Mouse (Mus musculus) E14TG2a.4 (cell line): ENCODE results near the gene Hydin.

ENCODE experiments used
- CTCF ChIP-seq: conservative IDR thresholded peaks from 2 replicates; pipeline ENCODE4 v1.5.1; 2014; ENCODE audit warnings: low read length
- NANOG ChIP-seq: IDR thresholded peaks from 2 replicates; pipeline ENCODE4 v1.6.1; 2014; ENCODE audit warnings: borderline replicate concordance, low read length, mixed read lengths

DNA sequence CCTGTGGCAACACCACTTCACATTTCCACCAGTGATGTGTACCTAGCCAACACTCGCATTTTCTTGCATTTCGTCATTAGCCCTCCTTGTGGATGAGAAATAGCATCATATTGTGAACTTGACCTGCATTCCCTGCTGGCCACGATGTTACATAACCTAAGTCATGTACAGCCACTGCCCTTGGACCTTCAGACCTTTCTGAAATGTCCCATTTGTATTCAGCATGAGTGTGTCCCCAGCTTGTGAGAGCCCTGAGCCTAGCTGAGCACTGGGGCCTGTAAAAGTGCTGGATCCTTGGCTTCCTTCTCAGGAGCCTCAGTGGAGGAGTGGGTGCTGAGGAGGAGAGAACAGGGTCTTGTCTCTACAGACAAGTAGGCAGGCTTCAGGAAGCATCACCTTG is 378.6 kb downstream of the Hydin start:
- TF ChIP-seq CTCF (no peak), NANOG (no peak)
